Mouse (Mus musculus) CD8-positive naive resting alpha-beta T cell, adult 2 months (primary cell): ENCODE data around the gene Atraid.
"Not testable (repeated sequence)": the region's sequence is repeated elsewhere in the genome, so short reads cannot be mapped to it uniquely, and the experiment has no call there.

ENCODE experiments used
- DNase-seq, 2 experiments: peaks; one replicate each; pipeline ENCODE4 v3.0.0; 2022; ENCODE audit warnings: low read depth in 2 of 2, low spot score in 2 of 2

The Atraid gene

GRCm38 (mm10) chr5:31053728-31054127, 5.6 kb downstream of the Atraid start:
- DNase-seq = not testable (repeated sequence)

DNA sequence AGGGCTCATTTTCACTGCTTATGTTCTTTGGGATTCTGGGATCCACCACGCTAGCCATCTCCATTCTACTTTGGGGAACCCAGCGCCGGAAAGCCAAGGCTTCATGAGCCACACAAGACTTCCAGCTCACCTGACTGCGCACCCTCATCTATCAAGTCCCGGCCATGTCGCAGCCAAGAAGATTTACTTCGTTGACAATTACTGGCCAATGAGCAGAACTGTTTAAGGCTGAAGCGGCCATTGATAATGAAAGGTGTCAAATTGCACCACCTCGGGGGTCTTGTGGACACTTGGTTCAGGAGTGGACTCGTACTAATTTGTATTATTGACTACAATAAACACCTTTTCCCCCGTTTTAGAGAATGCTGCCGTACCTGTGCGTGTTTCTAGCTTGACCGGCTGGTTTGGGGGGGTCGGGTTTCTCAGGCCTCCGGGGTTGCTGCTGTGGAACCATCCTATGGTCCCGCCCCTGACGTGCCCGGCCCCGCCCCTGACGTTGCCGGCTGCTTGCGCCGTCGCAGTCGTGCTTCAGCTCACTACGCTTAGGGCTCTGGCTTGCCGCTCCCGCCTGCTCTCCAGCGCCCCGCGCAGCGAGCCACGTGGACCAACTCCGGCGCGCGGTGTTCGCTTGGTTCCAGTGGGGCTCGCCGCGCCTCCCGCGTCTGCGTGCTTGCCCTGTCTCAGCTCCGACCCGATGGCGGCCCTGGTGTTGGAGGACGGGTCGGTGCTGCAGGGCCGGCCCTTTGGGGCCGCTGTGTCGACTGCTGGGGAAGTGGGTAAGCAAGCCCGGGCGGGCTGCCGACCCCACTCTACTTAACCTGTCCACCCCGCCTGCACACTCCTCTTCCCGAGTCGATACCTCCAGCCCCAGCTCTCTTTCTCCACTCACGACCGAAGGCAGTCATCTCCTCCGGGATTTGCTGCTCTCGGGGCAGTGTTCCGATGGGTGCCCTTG, 6.4 kb downstream of the Atraid start, which contains the start of gene Cad:
TSS of gene Cad (plus strand) at position 520 of the 955 bp plus-strand sequence.
- DNase-seq = peak; percentile 85 to 90

GRCm38 (mm10) chr5:31055216-31056140, 7.4 kb downstream of the Atraid start:
- no peak for DNase-seq

DNA sequence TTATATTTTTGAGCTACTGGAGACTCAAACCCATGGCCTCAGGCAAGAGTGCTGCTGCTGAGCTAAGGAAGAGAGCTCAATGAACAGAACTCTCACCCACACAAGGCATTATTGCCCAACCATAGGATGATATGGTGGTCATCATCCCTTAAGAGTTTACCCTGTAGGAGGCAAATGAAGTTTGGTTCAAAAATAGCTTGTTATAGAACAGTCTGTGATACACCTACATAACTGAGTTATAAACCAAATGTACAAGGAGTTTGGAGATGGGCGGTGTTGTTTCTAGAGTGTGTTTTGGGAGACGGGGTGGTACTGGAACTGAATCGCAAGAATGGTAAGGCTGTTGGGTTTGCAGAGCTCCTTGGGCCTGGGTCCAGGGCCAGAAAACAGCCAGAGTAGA, 21.7 kb downstream of the Atraid start:
- DNase-seq = no peak

GRCm38 (mm10) chr5:31071059-31071458, 22.9 kb downstream of the Atraid start:
- no peak for DNase-seq

- DNase-seq = no peak
Measured at GRCm38 (mm10) chr5:31071821-31072220, 23.7 kb downstream of the Atraid start.

GRCm38 (mm10) chr5:31073176-31073575, 25.1 kb downstream of the Atraid start:
- no peak for DNase-seq

DNA sequence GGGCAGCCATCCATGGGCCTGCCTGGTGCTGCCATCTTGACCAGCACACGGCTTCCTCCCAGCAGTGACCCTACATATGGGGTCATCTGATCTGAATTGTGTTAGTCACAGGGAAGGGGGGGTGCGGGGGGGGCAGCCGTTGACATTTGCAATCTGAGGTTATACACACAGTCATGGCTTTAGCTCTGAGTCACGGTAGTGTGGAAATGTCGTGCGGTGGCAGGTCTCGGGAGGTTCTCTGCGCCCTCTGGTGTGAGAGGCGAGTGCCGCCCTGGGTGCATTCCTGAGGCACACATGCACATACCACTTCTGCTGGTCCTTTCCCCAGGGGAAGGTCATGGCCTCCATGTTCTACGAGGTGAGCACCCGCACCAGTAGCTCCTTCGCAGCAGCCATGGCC, 28.2 kb downstream of the Atraid start:
- no peak for DNase-seq

GRCm38 (mm10) chr5:31080059-31080794, 32.1 kb downstream of the Atraid start:
- no peak for DNase-seq

GRCm38 (mm10) chr5:31080795-31081164, 32.7 kb downstream of the Atraid start:
- DNase-seq = no peak

GRCm38 (mm10) chr5:31081386-31081785, 33.3 kb downstream of the Atraid start:
- peak; percentile 11 to 37 for DNase-seq

- peak; percentile 40 to 65 for DNase-seq
Measured at GRCm38 (mm10) chr5:31082355-31082754, 34.2 kb downstream of the Atraid start.

DNA sequence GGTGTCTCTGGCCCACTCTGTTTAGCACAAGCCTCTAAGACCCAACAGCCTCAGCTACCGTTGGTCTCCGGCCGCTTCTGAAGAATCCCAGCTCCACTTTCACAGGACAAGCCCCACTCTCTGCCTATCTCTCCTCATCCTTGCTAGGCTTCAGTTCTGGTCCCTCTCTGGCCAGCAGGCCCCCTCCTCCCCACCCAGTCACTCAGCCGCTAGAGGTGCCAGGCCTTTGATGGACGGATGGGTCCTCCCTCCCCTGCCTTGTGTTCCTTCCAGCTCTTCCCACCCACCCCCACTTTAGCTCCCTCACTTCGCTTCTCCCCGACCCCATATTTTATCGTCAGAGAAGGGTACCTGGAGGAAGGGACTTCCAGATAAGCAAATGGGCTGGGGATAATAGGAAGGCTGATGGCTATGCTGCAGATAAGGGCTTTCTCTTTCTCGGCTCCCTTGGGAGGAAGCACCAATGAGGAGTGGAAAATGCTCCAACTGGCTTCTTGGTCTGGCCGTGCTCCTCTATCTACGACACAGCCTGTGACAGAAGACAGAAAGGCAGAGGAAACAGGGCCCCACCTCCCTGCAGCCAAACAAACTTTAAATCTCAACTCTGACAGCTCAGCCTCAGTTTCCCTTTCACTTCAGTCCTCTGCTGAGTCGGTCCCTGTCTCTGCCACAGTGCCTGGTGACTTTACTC, 35.0 kb downstream of the Atraid start:
- DNase-seq = no peak

- no peak for DNase-seq
Measured at GRCm38 (mm10) chr5:31083949-31084348, 35.8 kb downstream of the Atraid start.

DNA sequence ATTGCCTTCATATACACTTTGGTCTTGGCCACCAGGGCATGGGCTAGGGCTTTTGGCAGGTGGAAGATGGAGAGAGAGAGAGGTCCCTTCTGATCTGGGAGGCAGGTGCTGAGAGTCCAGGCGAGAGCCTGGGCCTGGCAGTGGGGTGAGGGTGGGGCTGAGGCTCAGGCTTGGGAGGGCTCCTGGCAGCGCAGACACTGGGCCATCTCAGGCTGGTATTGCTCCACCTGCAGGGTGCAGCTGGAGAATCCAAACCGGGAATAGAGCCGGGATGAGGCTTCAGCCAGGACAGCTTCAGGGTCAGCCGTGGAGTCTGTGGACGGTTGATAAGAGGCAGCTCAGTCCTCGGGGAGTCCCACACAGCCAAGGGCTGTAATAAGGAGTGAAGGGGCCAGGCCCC, 38.5 kb downstream of the Atraid start:
- DNase-seq = no peak

DNA sequence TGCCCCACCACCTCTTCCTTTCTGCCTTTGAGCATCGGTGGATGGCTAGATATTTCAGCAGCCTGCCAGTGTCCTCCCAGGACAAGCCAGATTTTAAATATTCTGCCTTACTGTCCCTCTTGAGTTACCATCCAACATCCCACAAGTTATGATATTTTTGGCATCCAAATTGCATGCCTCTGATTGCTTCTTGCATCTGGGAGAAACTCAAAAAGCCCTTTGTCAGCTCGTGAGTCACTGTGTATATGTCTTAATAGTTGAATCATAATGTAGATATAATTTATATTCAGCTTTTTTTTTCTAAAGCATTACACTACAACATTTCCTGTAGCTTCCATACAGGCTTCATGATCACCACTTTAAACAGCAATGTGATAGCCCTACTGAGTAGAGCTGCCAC, 39.0 kb downstream of the Atraid start:
- DNase-seq = no peak

GRCm38 (mm10) chr5:31092231-31092975, 44.3 kb downstream of the Atraid start:
- DNase-seq = no peak

DNA sequence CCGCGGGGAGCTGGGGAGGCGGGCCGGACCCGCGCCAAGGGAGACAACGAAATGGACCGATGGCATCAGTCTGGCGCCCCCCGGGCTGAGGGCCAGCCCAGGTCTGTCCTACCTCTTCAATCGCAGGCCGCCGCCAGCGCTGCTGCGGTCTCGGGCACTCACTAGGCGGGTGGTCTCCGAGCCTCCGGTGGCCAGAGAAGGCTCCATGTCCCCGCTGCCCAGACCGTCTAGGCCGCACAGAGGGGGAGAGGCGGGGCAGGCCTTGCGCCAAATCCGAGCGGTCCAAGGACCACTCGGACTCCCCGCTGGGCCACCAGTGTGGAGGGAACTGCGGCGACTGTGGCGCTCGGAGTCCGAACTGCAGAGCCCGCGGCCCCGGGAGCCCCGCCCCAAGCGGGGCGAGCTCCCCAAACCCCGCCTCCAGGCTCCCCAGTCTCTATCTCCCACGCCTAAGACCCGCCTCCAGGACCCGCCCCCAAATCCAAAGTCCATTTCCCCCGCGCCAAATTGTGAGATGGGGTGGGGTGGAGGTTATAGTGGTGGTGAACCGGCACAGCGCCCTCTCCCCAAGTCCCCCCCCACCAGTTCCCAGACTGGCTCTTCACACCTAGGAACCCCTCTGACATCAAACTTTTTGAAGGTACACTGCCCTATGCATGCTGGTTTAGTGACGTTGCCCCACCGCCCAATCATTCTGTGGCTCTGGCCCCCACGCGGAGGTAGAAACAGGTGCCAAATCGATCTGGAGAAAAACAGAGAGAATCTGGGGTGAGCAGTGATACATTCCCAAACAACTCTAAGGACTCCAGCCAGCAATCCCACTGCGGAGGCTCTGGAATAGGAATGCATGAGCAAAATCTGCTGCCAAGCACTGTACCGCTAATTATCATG, 45.3 kb downstream of the Atraid start:
- DNase-seq = peak in 1 of 2 experiments; percentile 12
